Mouse (Mus musculus): ENCODE measurements around the gene Hs2st1. TPM values are rescaled to one million over a fixed set of nuclear protein-coding genes. Genes with fewer than 3 reads are reported as not detected.

Gene Hs2st1
- polyA plus RNA-seq, 1 experiment from 2014 or later: 10.4 TPM

- H3K9ac ChIP-seq (ENCODE audit: low read depth, low read length): no peak overlapping the region
- no peaks in the 10 kb centered on the region for H3K27me3 ChIP-seq (ENCODE audit: insufficient read depth, low read length)
- peaks cover 3% of the 10 kb centered on the region; the same call in 1 of the 2 replicates for H3K4me1 ChIP-seq (replicated peaks; ENCODE audit: insufficient read depth, low read length)
- H3K36me3 ChIP-seq (ENCODE audit: insufficient read depth, low read length): peaks cover 16% of the 10 kb centered on the region; the same call in 1 of the 2 replicates
- WGBS: 66% methylated on average over 3 of the region's 3 CpGs
- no peak overlapping the region for H3K27ac ChIP-seq
- TF ChIP-seq CTCF (IDR thresholded peaks at IDR 0.05; ENCODE audit: low read depth): no peak
- DNase-seq (ENCODE audit: low spot score): no peak
- H3K4me2 ChIP-seq (ENCODE audit: low read length): no peak overlapping the region
- H3K4me3 ChIP-seq (replicated peaks; ENCODE audit: low read depth, low read length): no peak overlapping the region
- ATAC-seq (replicated peaks; ENCODE audit: low FRiP score, low read depth): no peak
- no peaks in the 10 kb centered on the region for H3K9me3 ChIP-seq (replicated peaks; ENCODE audit: low read length)
Measured at GRCm38 (mm10) chr3:144581842-144582241, 11.9 kb upstream of the Hs2st1 start.

- H3K36me3 ChIP-seq (ENCODE audit: insufficient read depth, low read length): peaks cover 16% of the 10 kb centered on the region; the same call in 1 of the 2 replicates
- TF ChIP-seq CTCF (IDR thresholded peaks at IDR 0.05; ENCODE audit: low read depth): no peak
- WGBS: 57% methylated on average over 7 of the region's 7 CpGs
- H3K4me2 ChIP-seq (ENCODE audit: low read length): no peak overlapping the region
- no peak for DNase-seq (ENCODE audit: low spot score)
- no peaks in the 10 kb centered on the region for H3K27me3 ChIP-seq (ENCODE audit: insufficient read depth, low read length)
- H3K9ac ChIP-seq (ENCODE audit: low read depth, low read length): no peak overlapping the region
- H3K4me1 ChIP-seq (replicated peaks; ENCODE audit: insufficient read depth, low read length): peaks cover 3% of the 10 kb centered on the region; the same call in 1 of the 2 replicates
- H3K27ac ChIP-seq: no peak overlapping the region
- no peak overlapping the region for H3K4me3 ChIP-seq (replicated peaks; ENCODE audit: low read depth, low read length)
- no peak; the same call in 1 of the 2 replicates for ATAC-seq (replicated peaks; ENCODE audit: low FRiP score, low read depth)
- H3K9me3 ChIP-seq (replicated peaks; ENCODE audit: low read length): no peaks in the 10 kb centered on the region
Measured at GRCm38 (mm10) chr3:144580281-144580680, 10.3 kb upstream of the Hs2st1 start.

DNA sequence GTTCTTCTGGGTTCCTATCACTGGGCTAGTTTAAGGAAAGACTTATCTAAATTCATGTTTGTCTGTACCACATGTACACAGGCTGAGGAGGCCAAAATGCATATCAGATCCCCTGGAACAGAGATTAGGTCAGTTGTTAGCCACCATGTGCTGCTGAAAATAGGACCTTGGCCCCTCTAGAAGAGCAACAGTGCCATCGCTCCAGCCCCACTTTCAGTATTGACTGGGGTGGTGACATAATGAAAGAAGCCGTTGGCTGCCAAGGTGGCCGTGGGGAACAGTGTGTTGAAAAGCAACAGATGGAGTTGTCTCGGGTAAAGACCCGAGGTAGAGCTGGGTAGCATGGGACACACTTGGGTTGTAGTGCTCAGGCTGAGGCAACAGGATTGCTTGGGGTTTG lies 9.8 kb upstream of the Hs2st1 start:
- peaks cover 16% of the 10 kb centered on the region; the same call in 1 of the 2 replicates for H3K36me3 ChIP-seq (ENCODE audit: insufficient read depth, low read length)
- H3K4me2 ChIP-seq (ENCODE audit: low read length): no peak overlapping the region
- H3K27ac ChIP-seq: no peak overlapping the region
- ATAC-seq (replicated peaks; ENCODE audit: low FRiP score, low read depth) (no peak), DNase-seq (ENCODE audit: low spot score) (no peak)
- H3K9ac ChIP-seq (ENCODE audit: low read depth, low read length): no peak overlapping the region
- 82% methylated on average over 5 of the region's 5 CpGs for WGBS
- H3K4me1 ChIP-seq (replicated peaks; ENCODE audit: insufficient read depth, low read length): peaks cover 3% of the 10 kb centered on the region; the same call in 1 of the 2 replicates
- no peaks in the 10 kb centered on the region for H3K9me3 ChIP-seq (replicated peaks; ENCODE audit: low read length)
- TF ChIP-seq CTCF (IDR thresholded peaks at IDR 0.05; ENCODE audit: low read depth): no peak
- no peak overlapping the region for H3K4me3 ChIP-seq (replicated peaks; ENCODE audit: low read depth, low read length)
- H3K27me3 ChIP-seq (ENCODE audit: insufficient read depth, low read length): no peaks in the 10 kb centered on the region

- Histone ChIP-seq H3K9ac (ENCODE audit: low read depth, low read length) (no peak overlapping the region), H3K4me2 (ENCODE audit: low read length) (no peak overlapping the region), H3K27ac (no peak overlapping the region), H3K4me1 (replicated peaks; ENCODE audit: insufficient read depth, low read length) (peaks cover 3% of the 10 kb centered on the region; the same call in 1 of the 2 replicates), H3K36me3 (ENCODE audit: insufficient read depth, low read length) (peaks cover 16% of the 10 kb centered on the region; the same call in 1 of the 2 replicates), H3K4me3 (replicated peaks; ENCODE audit: low read depth, low read length) (no peak overlapping the region), H3K27me3 (ENCODE audit: insufficient read depth, low read length) (no peaks in the 10 kb centered on the region), H3K9me3 (replicated peaks; ENCODE audit: low read length) (no peaks in the 10 kb centered on the region)
- TF ChIP-seq CTCF (IDR thresholded peaks at IDR 0.05; ENCODE audit: low read depth): no peak
- DNase-seq (ENCODE audit: low spot score): no peak
- 92% methylated on average over 4 of the region's 4 CpGs for WGBS
- ATAC-seq (replicated peaks; ENCODE audit: low FRiP score, low read depth): no peak
Measured at GRCm38 (mm10) chr3:144578921-144579320, 8.9 kb upstream of the Hs2st1 start.

DNA sequence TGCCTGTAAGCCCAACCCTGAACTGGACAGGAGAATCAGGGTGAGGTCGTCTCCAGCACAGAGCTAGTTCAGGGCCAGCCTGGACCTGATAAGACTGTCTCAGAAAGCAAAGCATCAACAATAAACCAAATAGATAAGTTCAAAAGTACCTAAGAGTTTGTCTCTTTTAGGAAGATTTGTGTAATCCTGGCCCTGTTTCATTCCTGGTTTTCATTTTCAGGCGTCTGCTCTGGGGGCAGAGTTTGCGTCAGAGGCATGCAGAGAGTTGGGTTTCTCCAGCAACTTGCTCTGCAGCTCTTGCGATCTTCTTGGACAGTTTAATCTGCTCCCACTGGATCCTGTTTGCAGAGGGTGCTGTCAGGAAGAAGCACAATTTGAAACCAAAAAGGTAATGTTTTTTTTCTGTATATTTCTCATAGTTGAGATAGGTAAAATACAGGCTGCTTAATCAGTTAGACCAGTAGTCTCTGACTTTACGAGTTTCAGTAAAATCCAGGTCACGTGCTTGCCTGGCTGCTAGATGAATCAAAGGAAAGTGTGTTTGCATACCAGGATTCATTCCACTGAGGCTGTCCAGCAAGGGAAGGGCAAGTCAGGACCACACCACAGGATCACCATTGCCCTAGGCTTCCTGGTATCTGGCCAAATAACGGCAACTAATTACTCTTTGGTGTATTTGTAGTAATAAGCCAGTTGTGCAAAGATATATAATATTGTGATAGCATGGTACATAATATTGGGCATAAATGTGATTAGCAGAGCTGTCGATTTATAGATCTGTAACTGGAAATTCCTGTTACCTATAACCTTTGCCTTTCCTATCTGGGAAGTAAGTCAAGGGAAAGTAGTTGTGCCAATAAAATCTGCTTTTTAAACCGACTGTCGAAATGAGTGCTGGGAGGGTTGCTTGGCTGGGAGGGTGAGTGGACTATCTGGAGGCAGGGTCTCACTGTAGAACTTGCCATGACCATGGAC lies 7.7 kb upstream of the Hs2st1 start:
- ATAC-seq (replicated peaks; ENCODE audit: low FRiP score, low read depth) (no peak), DNase-seq (ENCODE audit: low spot score) (no peak)
- no peak for TF ChIP-seq CTCF (IDR thresholded peaks at IDR 0.05; ENCODE audit: low read depth)
- no peaks in the 10 kb centered on the region for H3K9me3 ChIP-seq (replicated peaks; ENCODE audit: low read length)
- H3K36me3 ChIP-seq (ENCODE audit: insufficient read depth, low read length): peaks cover 16% of the 10 kb centered on the region; the same call in 1 of the 2 replicates
- 73% methylated on average over 10 of the region's 10 CpGs for WGBS
- H3K27ac ChIP-seq: no peak overlapping the region
- H3K4me2 ChIP-seq (ENCODE audit: low read length): no peak overlapping the region
- H3K4me1 ChIP-seq (replicated peaks; ENCODE audit: insufficient read depth, low read length): peaks cover 3% of the 10 kb centered on the region; the same call in 1 of the 2 replicates
- H3K4me3 ChIP-seq (replicated peaks; ENCODE audit: low read depth, low read length): no peak overlapping the region
- no peaks in the 10 kb centered on the region for H3K27me3 ChIP-seq (ENCODE audit: insufficient read depth, low read length)
- no peak overlapping the region for H3K9ac ChIP-seq (ENCODE audit: low read depth, low read length)

DNA sequence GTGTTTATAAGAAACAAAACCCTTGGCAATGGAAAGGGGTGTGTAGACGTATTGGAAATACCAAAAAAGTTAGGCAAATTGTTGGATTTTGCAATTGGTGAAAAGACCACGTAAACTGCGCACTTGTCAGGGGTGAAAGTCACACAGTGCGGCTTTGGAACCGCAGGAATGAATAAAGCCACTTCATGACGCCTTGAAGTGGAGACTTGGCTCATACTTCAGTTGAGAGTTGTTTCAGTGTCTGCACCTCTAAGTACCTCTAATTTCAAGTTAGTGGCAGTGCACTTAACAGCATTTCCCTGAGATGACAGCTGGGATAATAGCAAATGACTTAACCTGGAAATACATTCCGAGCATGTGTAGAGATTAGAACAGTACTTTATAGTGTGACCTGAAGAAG lies 4.3 kb upstream of the Hs2st1 start:
- H3K27ac ChIP-seq: no peak overlapping the region
- H3K9ac ChIP-seq (ENCODE audit: low read depth, low read length): no peak overlapping the region
- H3K4me3 ChIP-seq (replicated peaks; ENCODE audit: low read depth, low read length): no peak overlapping the region
- DNase-seq (ENCODE audit: low spot score): no peak
- no peaks in the 10 kb centered on the region for H3K27me3 ChIP-seq (ENCODE audit: insufficient read depth, low read length)
- no peak overlapping the region for H3K4me2 ChIP-seq (ENCODE audit: low read length)
- TF ChIP-seq CTCF (IDR thresholded peaks at IDR 0.05; ENCODE audit: low read depth): no peak
- 0 out of 2 replicates have a peak, but pooled peaks cover 10% of the 10 kb centered on the region for H3K36me3 ChIP-seq (ENCODE audit: insufficient read depth, low read length)
- peaks cover 8% of the 10 kb centered on the region; the same call in 1 of the 2 replicates for H3K4me1 ChIP-seq (replicated peaks; ENCODE audit: insufficient read depth, low read length)
- H3K9me3 ChIP-seq (replicated peaks; ENCODE audit: low read length): no peaks in the 10 kb centered on the region
- ATAC-seq (replicated peaks; ENCODE audit: low FRiP score, low read depth): no peak
- WGBS: 90% methylated on average over 7 of the region's 7 CpGs

All from kidney, postnatal 0 days (tissue).